In genomic region chr8:30916184-30916751, GRCm38 (mm10) we compare ENCODE assay signal across 8 mouse cellular contexts.
DNase-seq lines count a peak whose midpoint lies in the region; ATAC-seq lines count a peak whose summit lies in the region.

No protein-coding gene starts in this region.

- 11% methylated on average over 12 of the region's 12 CpGs for WGBS in liver, embryonic 11.5 days
- whole genome bisulfite sequencing in embryonic facial prominence, embryonic 14.5 days = 5% methylated on average over 12 of the region's 12 CpGs
- 9% methylated on average over 12 of the region's 12 CpGs for WGBS in intestine, embryonic 15.5 days
- 7% methylated on average over 12 of the region's 12 CpGs for whole genome bisulfite sequencing in liver, embryonic 16.5 days (ENCODE audit: insufficient replicate concordance)

- no peaks in the 10 kb centered on the region for H3K4me1 ChIP-seq in liver, embryonic 11.5 days (replicated peaks; ENCODE audit: control insufficient read depth, insufficient read depth, low read length)
- H3K4me1 ChIP-seq in embryonic facial prominence, embryonic 14.5 days (ENCODE audit: control insufficient read depth, insufficient read depth, low read length) = peaks cover 10% of the 10 kb centered on the region
- 0 out of 2 replicates have a peak, but pooled peaks cover 4% of the 10 kb centered on the region for H3K4me1 ChIP-seq in intestine, embryonic 15.5 days (replicated peaks)
- no peaks in the 10 kb centered on the region for H3K4me1 ChIP-seq in liver, embryonic 16.5 days (ENCODE audit: control insufficient read depth, low read depth, low read length)

- H3K4me3 ChIP-seq in liver, embryonic 11.5 days (ENCODE audit: low read depth, low read length) = peak overlapping the region; percentile 33
- H3K4me3 ChIP-seq in embryonic facial prominence, embryonic 14.5 days (ENCODE audit: low read depth, low read length) = peak overlapping the region; percentile 45
- H3K4me3 ChIP-seq in intestine, embryonic 15.5 days (replicated peaks) = peak overlapping the region; percentile 36
- H3K4me3 ChIP-seq in liver, embryonic 16.5 days (ENCODE audit: low read depth, low read length) = peak overlapping the region; percentile 14; the same call in 1 of the 2 replicates

- no peaks in the 10 kb centered on the region for H3K27me3 ChIP-seq in liver, embryonic 11.5 days (replicated peaks; ENCODE audit: control insufficient read depth, insufficient read depth, low read length)
- H3K27me3 ChIP-seq in embryonic facial prominence, embryonic 14.5 days (replicated peaks; ENCODE audit: control insufficient read depth, insufficient read depth, low read length) = no peaks in the 10 kb centered on the region
- H3K27me3 ChIP-seq in intestine, embryonic 15.5 days (replicated peaks) = no peaks in the 10 kb centered on the region
- H3K27me3 ChIP-seq in liver, embryonic 16.5 days (ENCODE audit: control insufficient read depth, insufficient read depth, low read depth, low read length) = no peaks in the 10 kb centered on the region

- no peaks in the 10 kb centered on the region for H3K9me3 ChIP-seq in liver, embryonic 11.5 days (ENCODE audit: control insufficient read depth, low read length)
- H3K9me3 ChIP-seq in embryonic facial prominence, embryonic 14.5 days (ENCODE audit: control insufficient read depth, low read length) = no peaks in the 10 kb centered on the region
- no peaks in the 10 kb centered on the region for H3K9me3 ChIP-seq in intestine, embryonic 15.5 days
- H3K9me3 ChIP-seq in liver, embryonic 16.5 days (replicated peaks; ENCODE audit: control insufficient read depth, low read length) = no peaks in the 10 kb centered on the region

- no peak overlapping the region for H3K27ac ChIP-seq in liver, embryonic 11.5 days (ENCODE audit: low read depth, low read length)
- H3K27ac ChIP-seq in embryonic facial prominence, embryonic 14.5 days (replicated peaks; ENCODE audit: low read depth, low read length) = peak overlapping the region; percentile 59
- H3K27ac ChIP-seq in intestine, embryonic 15.5 days = no peak overlapping the region
- no peak overlapping the region for H3K27ac ChIP-seq in liver, embryonic 16.5 days (ENCODE audit: low read length)

- H3K36me3 ChIP-seq in liver, embryonic 11.5 days (ENCODE audit: control insufficient read depth, insufficient read depth, low read length) = no peaks in the 10 kb centered on the region
- no peaks in the 10 kb centered on the region for H3K36me3 ChIP-seq in embryonic facial prominence, embryonic 14.5 days (ENCODE audit: control insufficient read depth, insufficient read depth, low read length)
- no peaks in the 10 kb centered on the region for H3K36me3 ChIP-seq in intestine, embryonic 15.5 days
- H3K36me3 ChIP-seq in liver, embryonic 16.5 days (ENCODE audit: control insufficient read depth, insufficient read depth) = no peaks in the 10 kb centered on the region

- DNase-seq in liver, embryonic 11.5 days (ENCODE audit: low spot score) = no peak
- no peak for DNase-seq in liver
- peak; percentile 51 for DNase-seq in embryonic facial prominence, embryonic 14.5 days (ENCODE audit: low spot score)
- DNase-seq in right cerebral cortex, postnatal 4 days = peak; percentile 48
- DNase-seq in testis, postnatal 10 days (ENCODE audit: low spot score) = no peak
- DNase-seq in urinary bladder, postnatal 25 days (ENCODE audit: low spot score) = no peak

- no peak overlapping the region for H3K9ac ChIP-seq in liver, embryonic 11.5 days (ENCODE audit: low read depth, low read length)
- H3K9ac ChIP-seq in embryonic facial prominence, embryonic 14.5 days (ENCODE audit: low read depth, low read length) = peak overlapping the region; percentile 66
- H3K9ac ChIP-seq in intestine, embryonic 15.5 days = 0 out of 2 replicates have a peak overlapping the region, but pooled peaks have one; percentile 34
- no peak overlapping the region for H3K9ac ChIP-seq in liver, embryonic 16.5 days (ENCODE audit: low read depth, low read length)

- H3K4me2 ChIP-seq in liver, embryonic 11.5 days = peak overlapping the region; percentile 65
- peak overlapping the region; percentile 86 for H3K4me2 ChIP-seq in embryonic facial prominence, embryonic 14.5 days (ENCODE audit: low read depth, low read length)
- peak overlapping the region; percentile 81 for H3K4me2 ChIP-seq in intestine, embryonic 15.5 days (replicated peaks)
- H3K4me2 ChIP-seq in liver, embryonic 16.5 days (ENCODE audit: low read depth, low read length) = peak overlapping the region; percentile 41

- ATAC-seq in liver, embryonic 11.5 days (replicated peaks; ENCODE audit: low FRiP score) = no peak
- peak; percentile 48; the same call in 1 of the 2 replicates for ATAC-seq in embryonic facial prominence, embryonic 14.5 days (ENCODE audit: low read depth)
- ATAC-seq in intestine, embryonic 15.5 days = no peak
- no peak for ATAC-seq in liver, embryonic 16.5 days (ENCODE audit: low read depth)

Comparison
In these comparisons a context has a peak if more than half of its experiments do, and no peak if none do; other contexts are left out.
1. DNase-seq: peak in embryonic facial prominence, embryonic 14.5 days (single experiment) and right cerebral cortex, postnatal 4 days (single experiment); none in liver, embryonic 11.5 days (single experiment), liver (single experiment), testis, postnatal 10 days (single experiment) and urinary bladder, postnatal 25 days (single experiment).
2. H3K9ac ChIP-seq: peak in embryonic facial prominence, embryonic 14.5 days (single experiment) and intestine, embryonic 15.5 days (single experiment); none in liver, embryonic 11.5 days (single experiment) and liver, embryonic 16.5 days (single experiment).
3. Peak in every context shown above with its lines, with median percentiles within 50 percentile points of each other: H3K4me2 ChIP-seq and H3K4me3 ChIP-seq.